Mouse (Mus musculus) cerebellum, adult 18-20 months (tissue): ENCODE measurements around the gene Sap25.
A peak's percentile ranks its signal among the peaks of the same experiment; 100 is the strongest.
"Not testable (repeated sequence)": the region's sequence is repeated elsewhere in the genome, so short reads cannot be mapped to it uniquely, and the experiment has no call there.

Experiments
- DNase-seq, 2 experiments: peaks; one replicate each; pipeline ENCODE4 v3.0.0; 2021

Sap25 gene

DNA sequence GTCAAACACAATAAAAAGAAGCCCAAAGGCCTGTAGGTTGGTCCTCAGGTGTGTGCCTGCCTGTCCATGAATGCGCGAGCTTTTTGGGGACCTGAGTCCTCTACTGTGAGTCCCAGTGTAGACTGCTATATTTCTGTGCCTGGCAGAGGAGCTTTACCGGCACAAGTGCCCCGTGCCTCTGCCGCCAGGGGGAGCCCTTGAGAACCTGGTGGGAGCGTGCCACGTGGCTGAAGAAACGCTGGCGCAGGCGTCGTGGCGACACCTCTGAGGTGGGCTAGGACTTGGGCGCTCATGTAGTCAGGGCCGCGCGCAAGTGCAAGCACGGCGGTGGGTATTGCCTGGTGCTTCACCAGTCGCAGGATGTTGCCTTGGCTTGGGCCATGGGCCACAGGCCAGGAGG lies at the start of gene Sap25:
Gene Sap25, plus strand, starts transcription at position 281 of the 400 bp plus-strand sequence.
- no peak for DNase-seq

DNA sequence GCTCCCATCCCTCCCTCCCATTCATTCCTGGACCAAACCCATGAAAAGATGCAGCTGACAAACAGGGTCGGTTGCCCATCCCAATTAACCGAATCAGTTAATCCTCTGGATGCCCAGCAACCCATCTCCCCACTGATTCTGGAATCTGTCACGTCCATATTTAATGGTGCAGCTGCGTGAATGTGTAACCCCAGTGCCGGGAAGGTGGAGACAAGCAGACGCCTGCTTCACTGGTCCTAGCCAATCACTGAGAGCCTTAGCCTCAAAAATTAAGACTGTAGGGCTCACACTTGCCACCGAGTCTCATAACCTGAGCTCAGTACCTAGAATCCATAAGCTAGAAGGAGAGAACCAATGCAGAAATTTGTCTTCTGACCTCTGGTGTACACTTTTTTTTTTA lies 45.2 kb upstream of the Sap25 start:
- DNase-seq = no peak

- no peak for DNase-seq
These were observed 44.4 kb upstream of the Sap25 start for GRCm38 (mm10) chr5:137596601-137597261.

DNA sequence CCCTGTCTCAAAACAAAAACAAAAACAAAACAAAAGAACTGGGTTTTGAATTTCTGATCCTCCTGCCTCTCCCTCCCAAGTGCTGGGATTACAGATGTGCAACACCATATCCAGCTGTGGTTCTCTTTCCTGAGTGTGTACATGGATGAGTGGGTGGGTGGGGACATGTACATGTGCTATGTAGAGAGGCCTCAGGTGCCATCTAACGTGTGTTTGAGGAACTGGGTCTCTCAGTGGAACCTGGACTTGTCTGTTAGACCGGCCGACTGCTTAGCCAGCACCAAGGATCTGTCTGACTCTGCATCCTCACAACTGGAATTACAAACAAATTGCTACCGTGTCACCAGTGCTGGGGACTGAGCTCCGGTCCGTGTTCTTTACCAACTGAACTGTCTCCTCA lies 43.5 kb upstream of the Sap25 start:
- DNase-seq = no peak

DNA sequence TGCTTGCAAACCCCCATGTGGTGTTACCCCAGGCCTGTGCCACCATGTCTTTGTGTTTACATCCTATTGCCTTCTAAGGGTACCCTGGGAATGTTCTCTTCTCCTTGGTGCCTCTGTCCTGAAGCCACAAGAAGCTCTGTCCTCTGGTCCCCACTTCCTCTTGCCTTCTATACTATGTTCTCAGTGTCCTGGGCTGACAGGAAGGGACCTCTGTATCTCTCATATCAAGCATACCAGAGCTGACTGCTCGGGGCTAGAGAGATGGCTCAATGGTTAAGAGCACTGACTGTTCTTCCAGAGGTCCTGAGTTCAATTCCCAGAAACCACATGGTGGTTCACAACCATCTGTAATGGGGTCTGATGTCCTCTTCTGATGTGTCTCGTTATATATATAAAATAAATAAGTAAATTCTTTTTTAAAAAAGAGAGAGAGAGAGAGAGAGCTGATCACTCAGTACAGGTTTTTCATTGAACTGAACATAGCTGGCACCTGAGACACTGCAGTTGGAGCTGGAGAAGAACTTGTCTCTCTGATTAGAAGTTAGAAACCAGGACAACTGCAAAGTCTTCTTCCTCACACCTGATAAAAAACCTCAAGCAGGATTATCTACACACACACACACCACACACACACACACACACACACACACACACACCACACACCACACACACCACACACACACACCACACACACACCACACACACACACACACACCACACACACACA lies 42.9 kb upstream of the Sap25 start:
- no peak for DNase-seq

DNA sequence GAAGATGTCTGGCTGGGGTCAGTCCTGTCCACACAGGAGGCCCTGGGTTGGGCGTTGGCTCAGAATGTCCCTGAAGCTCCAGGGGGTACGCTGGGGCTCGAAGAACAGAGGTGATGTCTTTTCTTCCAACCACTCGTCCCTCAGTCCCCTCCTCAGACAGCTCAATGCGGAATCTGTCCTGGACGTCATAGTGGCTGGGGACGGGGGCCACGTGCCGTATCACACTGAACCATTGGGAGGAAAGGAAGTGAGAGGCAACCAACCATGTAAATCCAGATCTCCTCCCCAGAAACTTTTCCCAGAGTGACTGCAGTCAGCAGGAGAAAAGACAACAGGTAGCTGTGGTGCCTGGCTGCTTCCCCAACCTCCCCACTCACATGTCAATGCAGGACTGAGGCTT lies 41.5 kb upstream of the Sap25 start:
- peak in 1 of 2 experiments; percentile 16 for DNase-seq

DNA sequence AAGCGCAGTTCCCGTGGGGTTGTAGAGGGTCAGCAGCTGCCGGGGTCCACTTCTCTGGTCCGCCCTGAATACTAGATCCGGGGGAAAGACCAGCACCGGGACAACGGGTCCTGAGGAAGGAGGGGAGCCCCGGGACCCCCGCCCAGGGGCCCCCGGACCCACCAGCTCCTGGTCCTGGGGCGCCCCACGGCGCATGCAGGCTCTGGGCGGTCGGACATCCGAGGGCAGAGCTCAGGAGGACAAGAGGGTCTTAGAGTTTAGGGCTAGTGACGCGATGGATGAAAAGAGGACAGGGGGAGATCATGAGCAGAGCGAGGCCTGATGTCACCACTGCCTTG lies 40.9 kb upstream of the Sap25 start:
- DNase-seq = no peak

GRCm38 (mm10) chr5:137600619-137601364 lies 40.3 kb upstream of the Sap25 start, which contains the start of gene Mospd3:
Gene Mospd3 (minus strand): TSS chr5:137601058.
- DNase-seq = peak; percentile 95 to 96

- peak in 1 of 2 experiments; percentile 23 for DNase-seq
These were observed 39.8 kb upstream of the Sap25 start for GRCm38 (mm10) chr5:137601365-137601729.

DNA sequence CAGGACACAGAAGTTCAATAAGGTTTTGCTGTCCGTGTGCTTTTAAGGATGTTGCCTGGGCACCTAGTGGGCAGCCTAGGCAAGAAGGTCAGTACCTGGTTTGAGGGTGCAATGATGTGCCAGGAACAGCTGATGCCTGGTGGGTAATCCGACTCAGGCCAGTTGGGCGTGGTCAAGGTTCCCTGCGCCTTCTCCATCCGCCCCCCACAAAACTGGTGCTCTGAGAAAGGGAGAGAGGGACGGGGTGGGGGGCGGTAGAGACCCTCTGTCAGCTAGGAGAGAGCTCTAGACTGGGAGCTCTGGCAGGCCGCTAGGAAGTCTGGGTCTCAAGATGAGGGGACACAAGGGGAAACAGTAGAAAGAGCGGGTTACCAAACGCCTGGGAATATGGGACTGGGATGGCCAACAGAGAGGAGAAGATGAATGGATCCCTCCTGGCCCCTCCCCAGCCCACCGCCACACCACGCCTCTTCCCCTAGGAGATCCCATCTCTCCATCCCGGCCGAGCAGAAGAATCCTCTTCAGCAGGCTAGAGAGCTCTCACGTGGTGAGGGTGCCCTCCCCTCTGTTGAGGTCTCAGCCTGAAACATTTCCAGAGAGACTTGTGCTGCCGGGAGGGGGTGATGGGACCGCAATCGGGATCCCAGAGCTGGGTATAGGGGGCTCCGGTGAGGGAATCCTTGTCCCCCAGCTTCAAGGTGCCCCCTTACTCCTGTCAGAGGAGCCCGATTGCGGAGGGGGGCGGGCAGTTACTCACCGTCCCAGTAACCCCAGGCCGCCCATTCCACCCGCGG lies 33.1 kb upstream of the Sap25 start:
- DNase-seq = no peak

GRCm38 (mm10) chr5:137608654-137609190 lies 32.4 kb upstream of the Sap25 start:
- DNase-seq = no peak

DNA sequence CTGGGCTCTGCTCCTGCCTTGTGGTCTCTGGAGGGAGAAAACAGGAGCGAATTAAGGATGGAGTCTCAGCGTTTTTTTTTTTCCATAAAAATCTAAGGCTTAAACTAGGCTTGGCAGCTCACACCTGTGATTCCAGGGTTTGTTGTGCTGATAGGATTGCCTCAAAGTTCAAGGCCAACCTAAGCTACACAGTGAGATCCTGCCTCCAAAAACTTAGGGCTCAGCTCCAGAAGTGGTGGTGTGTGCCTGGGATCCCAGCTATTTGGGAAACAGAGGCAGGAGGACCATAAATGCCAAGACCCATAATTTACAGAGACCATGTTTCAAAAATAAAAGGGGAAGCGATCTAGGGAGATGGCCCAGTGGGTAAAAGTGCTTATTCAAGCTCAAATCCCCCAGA lies 31.8 kb upstream of the Sap25 start:
- DNase-seq = no peak

GRCm38 (mm10) chr5:137610056-137610455 lies 31.1 kb upstream of the Sap25 start:
- no peak for DNase-seq

GRCm38 (mm10) chr5:137610548-137611244 lies 30.4 kb upstream of the Sap25 start:
- DNase-seq = no peak

GRCm38 (mm10) chr5:137611245-137611602 lies 29.9 kb upstream of the Sap25 start:
- DNase-seq = no peak

DNA sequence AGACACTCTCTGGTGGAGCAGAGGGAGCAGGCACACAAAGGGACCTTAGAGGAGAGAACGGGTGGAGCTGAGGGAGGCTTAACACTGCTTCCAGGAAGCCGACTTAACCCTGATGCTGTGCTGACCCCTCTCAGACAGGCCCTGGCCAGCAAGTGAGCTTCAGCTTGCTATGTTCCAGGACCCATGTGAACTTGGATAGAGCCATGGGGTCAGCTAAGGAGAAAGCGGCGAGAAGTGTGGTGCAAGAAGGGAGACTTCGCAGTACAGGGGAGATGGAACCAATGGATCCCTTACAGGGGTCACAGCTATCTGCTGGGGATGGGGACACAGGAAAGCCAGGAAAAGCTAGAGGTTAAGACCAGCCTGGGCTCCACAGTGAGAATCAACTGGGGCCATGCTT lies 28.1 kb upstream of the Sap25 start:
- DNase-seq = no peak

GRCm38 (mm10) chr5:137613550-137613949 lies 27.6 kb upstream of the Sap25 start, which contains the start of gene Pcolce:
Gene Pcolce (minus strand): TSS chr5:137613784.
- no peak for DNase-seq

GRCm38 (mm10) chr5:137614921-137615320 lies 26.2 kb upstream of the Sap25 start:
- not testable (repeated sequence) for DNase-seq

GRCm38 (mm10) chr5:137615347-137615746 lies 25.8 kb upstream of the Sap25 start:
- DNase-seq = no peak

GRCm38 (mm10) chr5:137623937-137624530 lies 17.1 kb upstream of the Sap25 start:
- no peak for DNase-seq

DNA sequence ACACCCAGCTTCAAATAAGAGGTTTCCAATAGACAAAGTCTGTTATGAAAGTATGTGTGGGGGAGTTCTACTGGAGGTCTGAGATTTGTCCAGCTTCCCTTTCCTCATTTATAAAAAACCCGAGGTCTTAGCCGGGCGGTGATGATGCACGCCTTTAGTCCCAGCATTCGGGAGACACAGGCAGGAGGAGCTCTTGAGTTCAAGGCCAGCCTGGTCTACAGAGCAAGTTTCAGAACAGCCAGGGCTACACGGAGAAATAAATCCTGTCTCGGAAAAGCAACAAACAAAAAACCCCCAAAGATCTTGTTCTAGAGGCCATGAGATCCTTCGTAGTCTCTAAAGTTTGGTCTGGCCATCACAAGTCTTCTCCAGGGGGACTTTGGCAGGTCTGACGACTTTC lies 13.1 kb upstream of the Sap25 start:
- peak in 1 of 2 experiments; percentile 25 for DNase-seq
